Comparison of ENCODE assay signal across 19 mouse cellular contexts in genomic region chr4:148881838-148882237, GRCm38 (mm10).
DNase-seq lines count a peak whose midpoint lies in the region; ATAC-seq lines count a peak whose summit lies in the region.
"Had no signal": no experiment of that assay in that cellular context is flagged by ENCODE, and none has a peak within 500 bp of the region (broad histone marks: within the 10 kb centered on the region; RNA-seq: fewer than 3 reads in every experiment).

No protein-coding gene starts in this region.

- H3K36me3 ChIP-seq in heart, embryonic 10.5 days: no peaks in the 10 kb centered on the region
- no peaks in the 10 kb centered on the region for H3K36me3 ChIP-seq in hindbrain, embryonic 13.5 days
- no peaks in the 10 kb centered on the region for H3K36me3 ChIP-seq in hindbrain, embryonic 16.5 days (ENCODE audit: control insufficient read depth, insufficient read depth, low read length)
- no peaks in the 10 kb centered on the region for H3K36me3 ChIP-seq in neural tube, embryonic 13.5 days
- H3K36me3 ChIP-seq in liver, embryonic 12.5 days: no peaks in the 10 kb centered on the region
- H3K36me3 ChIP-seq: embryonic facial prominence, embryonic 15.5 days; hindbrain, embryonic 15.5 days; kidney, embryonic 15.5 days had no signal

- peaks cover 87% of the 10 kb centered on the region for H3K4me1 ChIP-seq in heart, embryonic 10.5 days
- H3K4me1 ChIP-seq in hindbrain, embryonic 13.5 days (replicated peaks): peaks cover 75% of the 10 kb centered on the region
- peaks cover 29% of the 10 kb centered on the region for H3K4me1 ChIP-seq in hindbrain, embryonic 16.5 days (ENCODE audit: control insufficient read depth, insufficient read depth, low read depth, low read length)
- H3K4me1 ChIP-seq in neural tube, embryonic 13.5 days (replicated peaks): peaks cover 81% of the 10 kb centered on the region
- peaks cover 28% of the 10 kb centered on the region for H3K4me1 ChIP-seq in liver, embryonic 12.5 days

- H3K27me3 ChIP-seq in heart, embryonic 10.5 days (ENCODE audit: insufficient read depth, poor library complexity, severe bottlenecking): peaks cover 4% of the 10 kb centered on the region; the same call in 1 of the 2 replicates
- peaks cover 97% of the 10 kb centered on the region for H3K27me3 ChIP-seq in hindbrain, embryonic 13.5 days
- peaks cover 36% of the 10 kb centered on the region for H3K27me3 ChIP-seq in hindbrain, embryonic 16.5 days (replicated peaks; ENCODE audit: control insufficient read depth, insufficient read depth, low read length)
- H3K27me3 ChIP-seq in neural tube, embryonic 13.5 days: peaks cover 93% of the 10 kb centered on the region
- peaks cover 89% of the 10 kb centered on the region for H3K27me3 ChIP-seq in liver, embryonic 12.5 days (replicated peaks)

- WGBS in heart, embryonic 10.5 days: 69% methylated on average over 5 of the region's 5 CpGs
- WGBS in hindbrain, embryonic 13.5 days: 58% methylated on average over 5 of the region's 5 CpGs
- WGBS in hindbrain, embryonic 16.5 days: 61% methylated on average over 5 of the region's 5 CpGs
- 73% methylated on average over 5 of the region's 5 CpGs for WGBS in neural tube, embryonic 13.5 days
- WGBS in liver, embryonic 12.5 days (ENCODE audit: insufficient replicate concordance): 53% methylated on average over 5 of the region's 5 CpGs

- ATAC-seq in hindbrain, embryonic 13.5 days (ENCODE audit: low FRiP score): no peak
- ATAC-seq in hindbrain, embryonic 16.5 days: no peak
- ATAC-seq in neural tube, embryonic 13.5 days (ENCODE audit: low read depth): no peak
- no peak for ATAC-seq in liver, embryonic 12.5 days
- ATAC-seq: intestine, postnatal 0 days; midbrain, embryonic 16.5 days had no signal

- no peak overlapping the region for H3K4me2 ChIP-seq in hindbrain, embryonic 13.5 days
- H3K4me2 ChIP-seq in hindbrain, embryonic 16.5 days (ENCODE audit: low read length): no peak overlapping the region
- no peak overlapping the region for H3K4me2 ChIP-seq in neural tube, embryonic 13.5 days
- no peak overlapping the region for H3K4me2 ChIP-seq in liver, embryonic 12.5 days
- H3K4me2 ChIP-seq: embryonic facial prominence, embryonic 15.5 days had no signal

- intact Hi-C loops in heart, postnatal 36 days (cut with DNase I): loop anchor here (2.0 to 5.0 kb wide), 2 partner anchors 21 to 75 kb away; no protein-coding TSS in a partner anchor

- H3K4me3 ChIP-seq in heart, embryonic 10.5 days: no peak overlapping the region
- H3K4me3 ChIP-seq in hindbrain, embryonic 13.5 days: no peak overlapping the region
- H3K4me3 ChIP-seq in hindbrain, embryonic 16.5 days (ENCODE audit: low read length): no peak overlapping the region
- no peak overlapping the region for H3K4me3 ChIP-seq in neural tube, embryonic 13.5 days
- H3K4me3 ChIP-seq in liver, embryonic 12.5 days: no peak overlapping the region
- H3K4me3 ChIP-seq: embryonic facial prominence, embryonic 15.5 days; hindbrain, embryonic 15.5 days; kidney, embryonic 15.5 days; left cerebral cortex, adult 2 months; megakaryocyte, embryonic 14.5 days had no signal

- H3K9me3 ChIP-seq in heart, embryonic 10.5 days: no peaks in the 10 kb centered on the region
- H3K9me3 ChIP-seq in hindbrain, embryonic 13.5 days: no peaks in the 10 kb centered on the region
- H3K9me3 ChIP-seq in hindbrain, embryonic 16.5 days (ENCODE audit: control insufficient read depth, low read length): no peaks in the 10 kb centered on the region
- H3K9me3 ChIP-seq in neural tube, embryonic 13.5 days: no peaks in the 10 kb centered on the region
- H3K9me3 ChIP-seq in liver, embryonic 12.5 days (replicated peaks): no peaks in the 10 kb centered on the region
- H3K9me3 ChIP-seq: embryonic facial prominence, embryonic 15.5 days; hindbrain, embryonic 15.5 days; kidney, embryonic 15.5 days; megakaryocyte, embryonic 14.5 days had no signal

- peak overlapping the region; percentile 85 for H3K27ac ChIP-seq in heart, embryonic 10.5 days
- H3K27ac ChIP-seq in hindbrain, embryonic 13.5 days: peak overlapping the region; percentile 10
- H3K27ac ChIP-seq in hindbrain, embryonic 16.5 days (ENCODE audit: low read depth, low read length): no peak overlapping the region
- H3K27ac ChIP-seq in neural tube, embryonic 13.5 days (replicated peaks): 0 out of 2 replicates have a peak overlapping the region, but pooled peaks have one; percentile 46
- H3K27ac ChIP-seq in liver, embryonic 12.5 days: no peak overlapping the region
- H3K27ac ChIP-seq: embryonic facial prominence, embryonic 15.5 days; hindbrain, embryonic 15.5 days; kidney, embryonic 15.5 days; left cerebral cortex, adult 2 months had no signal

- H3K9ac ChIP-seq in hindbrain, embryonic 13.5 days: no peak overlapping the region
- H3K9ac ChIP-seq in hindbrain, embryonic 16.5 days (ENCODE audit: low read depth, low read length): no peak overlapping the region
- no peak overlapping the region for H3K9ac ChIP-seq in neural tube, embryonic 13.5 days
- H3K9ac ChIP-seq in liver, embryonic 12.5 days: no peak overlapping the region
- H3K9ac ChIP-seq: embryonic facial prominence, embryonic 15.5 days; hindbrain, embryonic 15.5 days; kidney, embryonic 15.5 days had no signal

- no peak for DNase-seq in heart, embryonic 10.5 days (ENCODE audit: low spot score)
- DNase-seq in heart, postnatal 36 days: no peak
- no peak for DNase-seq in neural tube, embryonic 10.5 days (ENCODE audit: extremely low spot score, low spot score)
- DNase-seq: adrenal gland, postnatal 25 days; B cell, adult 2 months; gastrocnemius, postnatal 14 days; layer of hippocampus, adult 9-11 months; thymus, adult 2 months had no signal

Comparison
In these comparisons a context has a peak if more than half of its experiments do, and no peak if none do; other contexts are left out.
1. H3K27ac ChIP-seq: peak in heart, embryonic 10.5 days (single experiment), hindbrain, embryonic 13.5 days (single experiment) and neural tube, embryonic 13.5 days (single experiment); none in hindbrain, embryonic 16.5 days (single experiment) and liver, embryonic 12.5 days (single experiment).